Mouse (Mus musculus) cerebellum, adult 2 months (tissue): ENCODE results near the gene Pygm. TPM values are rescaled to one million over a fixed set of nuclear protein-coding genes. Genes with fewer than 3 reads are reported as not detected.

Experiments used
- DNase-seq, 2 experiments: peaks; one replicate each; pipeline ENCODE4 v3.0.0; 2021
- H3K27ac ChIP-seq: fragments of 200-500 bp; 2 replicates; pipeline ENCODE4 v1.5.1; 2012; ENCODE audit warnings: low read length, control low read depth, inconsistent platforms; ENCODE audit not compliant: insufficient read depth
- H3K27me3 ChIP-seq: fragments of 200-500 bp; 2 replicates; pipeline ENCODE4 v1.6.1; 2012; ENCODE audit warnings: inconsistent platforms, mild to moderate bottlenecking, low read length, moderate library complexity; ENCODE audit not compliant: control insufficient read depth, insufficient read depth
- H3K4me1 ChIP-seq: fragments of 200-500 bp; 2 replicates; pipeline ENCODE4 v1.6.1; 2011; ENCODE audit warnings: low read length; ENCODE audit not compliant: control insufficient read depth, insufficient read depth
- H3K4me3 ChIP-seq: fragments of 200-500 bp; replicated peaks from 2 replicates; pipeline ENCODE3; 2011; ENCODE audit warnings: mild to moderate bottlenecking, low read depth, low read length, control low read depth; ENCODE audit not compliant: insufficient read depth
- CTCF ChIP-seq: fragments of 200-500 bp; IDR thresholded peaks from 2 replicates; pipeline ENCODE4 v1.5.1; 2011; ENCODE audit warnings: low read depth, mild to moderate bottlenecking, control low read depth, low read length, moderate library complexity, borderline replicate concordance; ENCODE audit not compliant: insufficient read depth
- POLR2A ChIP-seq: fragments of 200-500 bp; IDR thresholded peaks from 2 replicates; pipeline ENCODE4 v1.6.1; 2011; ENCODE audit warnings: low read length, control low read depth, borderline replicate concordance; ENCODE audit not compliant: insufficient read depth
- WGBS: fragments of 180-500 bp; shearing (Covaris S2); methylation state at CpG from one replicate; pipeline ENCODE4 v1.1.7; 2018; 5-methylcytosine and 5-hydroxymethylcytosine counted together
- polyA plus RNA-seq: library from polyadenylated mRNA; depleted of rRNA; stranded (reverse); fragments of >200 nt; gene quantifications from 2 replicates; pipeline ENCODE4 v1.2.3, GENCODE M21; 2012

Gene Pygm
- polyA plus RNA-seq, 1 experiment: 101 TPM

GRCm38 (mm10) chr19:6375423-6376254 lies 8.6 kb upstream of the Pygm start:
- TF ChIP-seq CTCF (no peak), POLR2A (no peak)
- H3K4me1 ChIP-seq: peaks cover 32% of the 10 kb centered on the region
- H3K27me3 ChIP-seq: no peaks in the 10 kb centered on the region; the same call in 1 of the 2 replicates
- 68% methylated on average over 42 of the region's 42 CpGs for WGBS
- no peak overlapping the region for H3K4me3 ChIP-seq
- no peak for DNase-seq
- no peak overlapping the region for H3K27ac ChIP-seq

- DNase-seq: peak; percentile 61 to 77
- Histone ChIP-seq H3K4me3 (no peak overlapping the region), H3K27me3 (no peaks in the 10 kb centered on the region; the same call in 1 of the 2 replicates), H3K27ac (peak overlapping the region; percentile 36; the same call in 1 of the 2 replicates), H3K4me1 (peaks cover 34% of the 10 kb centered on the region)
- TF ChIP-seq POLR2A (no peak), CTCF (peak; percentile 66; the same call in 1 of the 2 replicates)
- WGBS: 49% methylated on average over 14 of the region's 14 CpGs
Observed at GRCm38 (mm10) chr19:6376255-6376564, 8.0 kb upstream of the Pygm start.

DNA sequence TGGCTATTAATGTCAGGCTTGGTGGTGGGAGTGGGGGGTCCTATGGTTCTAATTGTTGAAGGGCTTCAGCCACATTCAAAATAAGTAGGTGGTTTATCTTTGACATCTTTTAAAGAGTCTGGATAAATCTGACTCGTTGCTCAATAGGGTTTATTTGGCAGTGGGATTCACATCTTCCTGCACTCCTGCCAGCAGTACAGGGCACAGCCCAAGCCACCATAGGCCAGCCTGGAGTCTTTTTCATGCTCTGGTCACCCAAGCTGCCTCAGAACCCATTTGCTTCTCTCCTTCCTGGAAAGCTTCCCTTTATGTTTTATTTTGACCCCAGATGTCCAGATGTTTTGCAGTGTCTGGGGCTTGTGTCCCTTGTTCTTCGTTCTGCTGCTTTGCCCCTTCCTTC lies 7.6 kb upstream of the Pygm start:
- Histone ChIP-seq H3K4me1 (peaks cover 35% of the 10 kb centered on the region), H3K27ac (peak overlapping the region; percentile 36), H3K27me3 (no peaks in the 10 kb centered on the region; the same call in 1 of the 2 replicates), H3K4me3 (no peak overlapping the region)
- no peak for TF ChIP-seq CTCF
- TF ChIP-seq POLR2A: no peak
- 32% methylated on average over 2 of the region's 2 CpGs for WGBS
- DNase-seq: peak in 1 of 2 experiments; percentile 10

GRCm38 (mm10) chr19:6377327-6378040 lies 6.7 kb upstream of the Pygm start:
- peak overlapping the region; percentile 87 for H3K27ac ChIP-seq
- DNase-seq: peak in 1 of 2 experiments; percentile 75
- TF ChIP-seq CTCF (no peak), POLR2A (no peak)
- H3K27me3 ChIP-seq: no peaks in the 10 kb centered on the region; the same call in 1 of the 2 replicates
- peaks cover 40% of the 10 kb centered on the region for H3K4me1 ChIP-seq
- 26% methylated on average over 11 of the region's 11 CpGs for WGBS
- no peak overlapping the region for H3K4me3 ChIP-seq

- no peaks in the 10 kb centered on the region for H3K27me3 ChIP-seq
- TF ChIP-seq CTCF (no peak), POLR2A (no peak)
- peaks cover 57% of the 10 kb centered on the region for H3K4me1 ChIP-seq
- no peak overlapping the region for H3K27ac ChIP-seq
- 97% methylated on average over 9 of the region's 9 CpGs for WGBS
- DNase-seq: no peak
- H3K4me3 ChIP-seq: no peak overlapping the region
Observed at GRCm38 (mm10) chr19:6380411-6381166, 3.6 kb upstream of the Pygm start.

DNA sequence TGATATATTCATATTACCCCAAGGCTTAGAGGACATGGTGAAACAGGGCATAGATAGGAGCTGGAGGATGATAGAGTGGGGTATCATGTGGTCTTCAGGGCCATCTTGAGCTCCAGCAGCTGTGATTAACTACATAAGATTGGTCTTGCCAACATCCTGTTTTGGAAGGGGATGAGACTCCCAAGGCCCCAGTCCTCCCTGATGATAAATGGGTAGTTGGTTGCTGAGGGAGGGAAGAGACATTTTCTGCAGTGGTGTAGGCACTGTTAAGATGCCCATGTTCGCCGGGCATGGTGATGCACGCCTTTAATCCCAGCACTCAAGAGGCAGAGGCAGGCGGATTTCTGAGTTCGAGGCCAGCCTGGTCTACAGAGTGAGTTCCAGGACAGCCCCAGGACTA lies 3.0 kb upstream of the Pygm start:
- Histone ChIP-seq H3K4me3 (no peak overlapping the region), H3K4me1 (peaks cover 55% of the 10 kb centered on the region), H3K27me3 (no peaks in the 10 kb centered on the region), H3K27ac (no peak overlapping the region)
- TF ChIP-seq CTCF (no peak), POLR2A (no peak)
- 92% methylated on average over 5 of the region's 5 CpGs for WGBS
- no peak for DNase-seq

DNA sequence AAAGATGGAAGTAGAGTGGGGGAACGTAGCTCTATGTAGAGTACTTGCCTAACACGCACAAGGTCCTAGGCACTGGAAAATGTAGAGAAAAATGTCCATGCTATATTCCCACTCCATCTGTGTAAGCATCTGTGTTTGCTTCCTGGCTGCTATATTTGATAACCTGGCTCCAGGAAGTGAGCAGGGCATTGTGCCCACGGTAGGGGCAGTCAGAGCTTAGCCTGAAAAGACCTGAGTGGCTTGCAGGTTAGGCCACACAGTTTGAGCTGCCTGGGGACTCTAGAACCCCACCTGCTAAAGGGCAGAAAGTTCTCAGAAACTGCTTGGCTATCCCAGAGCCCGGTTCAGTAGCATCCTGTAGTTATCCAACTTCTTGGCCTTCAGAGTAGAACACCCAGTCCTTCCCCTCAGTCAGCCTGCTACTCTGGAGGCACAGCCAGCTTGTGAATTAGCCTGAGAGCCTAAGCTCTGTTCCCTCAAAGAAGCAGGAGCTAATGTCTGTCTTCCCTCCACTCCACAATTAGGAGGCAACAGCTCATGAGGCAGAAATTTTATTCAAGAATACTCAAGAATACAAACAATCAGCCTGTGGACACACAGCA lies 1.8 kb upstream of the Pygm start:
- H3K27me3 ChIP-seq: no peaks in the 10 kb centered on the region
- 9% methylated on average over 4 of the region's 4 CpGs for WGBS
- peak; percentile 13; the same call in 1 of the 2 replicates for TF ChIP-seq POLR2A
- TF ChIP-seq CTCF: no peak
- H3K27ac ChIP-seq: peak overlapping the region; percentile 32
- peak; percentile 75 to 84 for DNase-seq
- H3K4me1 ChIP-seq: peaks cover 56% of the 10 kb centered on the region
- H3K4me3 ChIP-seq: no peak overlapping the region
